Mouse (Mus musculus) C2C12 (cell line): ENCODE results near the gene Mrpl30.

ENCODE experiments used
- CTCF ChIP-seq: IDR thresholded peaks from one replicate; pipeline ENCODE4 v1.5.1; 2011; ENCODE audit not compliant: control insufficient read depth, insufficient read depth, insufficient read length
- MAX ChIP-seq: IDR thresholded peaks from one replicate; pipeline ENCODE4 v1.6.1; 2011; ENCODE audit warnings: mild to moderate bottlenecking, control low read depth
- MYOD1 ChIP-seq: IDR thresholded peaks from one replicate; pipeline ENCODE4 v1.6.1; 2011; ENCODE audit warnings: low read depth; ENCODE audit not compliant: control insufficient read depth, insufficient read length
- MYOG ChIP-seq: IDR thresholded peaks from one replicate; pipeline ENCODE4 v1.6.1; 2011; ENCODE audit not compliant: control insufficient read depth, insufficient read length; ENCODE audit errors: extremely low read depth
- USF1 ChIP-seq: IDR thresholded peaks from one replicate; pipeline ENCODE4 v1.6.1; 2011; ENCODE audit warnings: low read depth, mild to moderate bottlenecking, control low read depth, moderate library complexity

DNA sequence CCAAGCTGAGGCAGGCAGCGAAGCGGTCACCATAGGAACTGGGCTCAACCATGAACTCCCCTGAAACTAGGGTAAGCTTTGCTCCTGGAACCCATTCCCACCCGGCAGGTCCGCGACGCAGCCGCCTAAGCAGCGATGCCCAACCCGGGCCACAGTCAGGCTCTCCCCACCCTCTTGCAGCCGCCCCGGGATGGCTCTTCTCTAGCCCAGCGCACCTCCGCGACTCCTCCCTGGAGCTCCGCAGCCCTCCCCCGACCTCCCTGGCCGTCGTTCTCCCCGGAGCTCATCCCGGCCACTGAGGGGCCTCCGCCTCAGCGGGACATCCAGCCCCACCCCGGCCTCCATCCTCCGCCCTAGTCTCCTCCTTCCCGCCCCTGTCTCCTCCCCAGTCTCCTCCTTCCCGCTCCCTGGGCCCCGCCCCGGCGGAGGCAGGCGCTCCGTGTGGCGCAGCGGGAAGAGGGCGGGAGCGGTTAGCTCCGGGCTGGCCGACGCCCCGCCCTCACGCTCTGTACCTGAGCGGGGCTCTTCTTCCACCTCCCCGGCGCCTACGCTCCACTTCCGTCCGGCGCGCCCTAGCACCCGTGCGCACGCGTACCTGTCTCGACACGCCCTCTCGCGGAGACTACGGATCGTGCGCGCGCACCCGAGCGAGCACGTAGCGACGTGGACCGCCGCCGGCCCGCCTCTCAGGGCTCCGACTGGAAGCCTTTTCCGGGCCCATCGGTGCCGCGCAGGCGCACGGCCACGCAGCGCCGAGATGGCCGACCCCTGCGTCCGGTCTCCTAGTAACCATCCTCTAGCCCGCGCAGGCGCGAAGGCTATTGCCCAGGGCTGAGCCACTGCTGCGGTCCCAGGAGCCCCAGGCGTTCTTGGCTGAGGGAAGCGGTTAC lies 25.5 kb upstream of the Mrpl30 start:
- TF ChIP-seq MYOG: no peak
- TF ChIP-seq MAX: no peak
- no peak for TF ChIP-seq CTCF
- no peak for TF ChIP-seq MYOD1
- no peak for TF ChIP-seq USF1
